ENCODE assay signal across 16 mouse cellular contexts in genomic region chr13:76305655-76306365, GRCm38 (mm10). TPM values are rescaled to one million over a fixed set of nuclear protein-coding genes. Genes with fewer than 3 reads are reported as not detected.
DNase-seq lines count a peak whose midpoint lies in the region; ATAC-seq and TF ChIP-seq lines count a peak whose summit lies in the region.
"Had no signal": no experiment of that assay in that cellular context is flagged by ENCODE, and none has a peak within 500 bp of the region (broad histone marks: within the 10 kb centered on the region; RNA-seq: fewer than 3 reads in every experiment).

No protein-coding gene starts in this region.

- H3K4me3 ChIP-seq in hindbrain, postnatal 0 days (ENCODE audit: low read length) = no peak overlapping the region
- no peak overlapping the region for H3K4me3 ChIP-seq in hindbrain, embryonic 11.5 days (ENCODE audit: low read depth, low read length)
- H3K4me3 ChIP-seq in midbrain, embryonic 15.5 days = no peak overlapping the region
- H3K4me3 ChIP-seq: embryonic facial prominence, embryonic 10.5 days had no signal

- no peaks in the 10 kb centered on the region for H3K36me3 ChIP-seq in hindbrain, postnatal 0 days (ENCODE audit: insufficient read depth, low read length)
- H3K36me3 ChIP-seq in hindbrain, embryonic 11.5 days (ENCODE audit: control insufficient read depth, insufficient read depth, low read length) = no peaks in the 10 kb centered on the region
- no peaks in the 10 kb centered on the region for H3K36me3 ChIP-seq in midbrain, embryonic 15.5 days (replicated peaks)
- H3K36me3 ChIP-seq: embryonic facial prominence, embryonic 10.5 days had no signal

- no peak; the same call in 1 of the 2 replicates for TF ChIP-seq CTCF in hindbrain, postnatal 0 days (IDR thresholded peaks at IDR 0.05; ENCODE audit: low read depth)

- H3K9ac ChIP-seq in hindbrain, postnatal 0 days (replicated peaks; ENCODE audit: low read length) = no peak overlapping the region
- H3K9ac ChIP-seq in hindbrain, embryonic 11.5 days (ENCODE audit: low read depth, low read length) = no peak overlapping the region
- H3K9ac ChIP-seq in midbrain, embryonic 15.5 days = no peak overlapping the region

- peak; percentile 87 for ATAC-seq in hindbrain, postnatal 0 days
- no peak for ATAC-seq in hindbrain, embryonic 11.5 days (ENCODE audit: low FRiP score)
- no peak for ATAC-seq in midbrain, embryonic 15.5 days (replicated peaks)

- no peaks in the 10 kb centered on the region for H3K27me3 ChIP-seq in hindbrain, postnatal 0 days (ENCODE audit: insufficient read depth, low read length)
- no peaks in the 10 kb centered on the region for H3K27me3 ChIP-seq in hindbrain, embryonic 11.5 days (ENCODE audit: control insufficient read depth, insufficient read depth, low read length)
- H3K27me3 ChIP-seq in midbrain, embryonic 15.5 days (replicated peaks) = no peaks in the 10 kb centered on the region

- H3K9me3 ChIP-seq in hindbrain, postnatal 0 days (ENCODE audit: low read length) = no peaks in the 10 kb centered on the region
- no peaks in the 10 kb centered on the region for H3K9me3 ChIP-seq in hindbrain, embryonic 11.5 days (ENCODE audit: control insufficient read depth, low read length)
- H3K9me3 ChIP-seq in midbrain, embryonic 15.5 days = no peaks in the 10 kb centered on the region
- H3K9me3 ChIP-seq: embryonic facial prominence, embryonic 10.5 days had no signal

- no peak overlapping the region for H3K27ac ChIP-seq in hindbrain, postnatal 0 days
- H3K27ac ChIP-seq in hindbrain, embryonic 11.5 days (ENCODE audit: low read depth, low read length) = no peak overlapping the region
- H3K27ac ChIP-seq in midbrain, embryonic 15.5 days = no peak overlapping the region
- H3K27ac ChIP-seq: embryonic facial prominence, embryonic 10.5 days; macrophage had no signal

- no peaks in the 10 kb centered on the region for H3K4me1 ChIP-seq in hindbrain, postnatal 0 days (ENCODE audit: insufficient read depth, low read length)
- H3K4me1 ChIP-seq in hindbrain, embryonic 11.5 days (replicated peaks; ENCODE audit: control insufficient read depth, insufficient read depth, low read length) = no peaks in the 10 kb centered on the region
- no peaks in the 10 kb centered on the region for H3K4me1 ChIP-seq in midbrain, embryonic 15.5 days
- H3K4me1 ChIP-seq: embryonic facial prominence, embryonic 10.5 days had no signal

- WGBS in hindbrain, postnatal 0 days = 49% methylated on average over 2 of the region's 2 CpGs
- 69% methylated on average over 2 of the region's 2 CpGs for WGBS in hindbrain, embryonic 11.5 days
- 68% methylated on average over 2 of the region's 2 CpGs for WGBS in midbrain, embryonic 15.5 days

- H3K4me2 ChIP-seq in hindbrain, postnatal 0 days (ENCODE audit: low read depth, low read length) = no peak overlapping the region
- no peak overlapping the region for H3K4me2 ChIP-seq in hindbrain, embryonic 11.5 days (replicated peaks; ENCODE audit: low read depth, low read length)
- no peak overlapping the region for H3K4me2 ChIP-seq in midbrain, embryonic 15.5 days

- peak; percentile 73 for DNase-seq in hindbrain, postnatal 0 days (ENCODE audit: low spot score)
- DNase-seq in hindbrain, embryonic 11.5 days (ENCODE audit: low spot score) = no peak
- DNase-seq in right cerebral cortex, postnatal 10 days (ENCODE audit: low spot score in 2 of 2) = peak; percentile 30 to 31
- no peak for DNase-seq in right cerebral cortex, adult 18-20 months
- DNase-seq in cerebellum, adult 9-11 months = peak; percentile 94
- no peak for DNase-seq in testis, postnatal 10 days (ENCODE audit: low spot score)
- DNase-seq in kidney, postnatal 36 days = no peak
- DNase-seq: gastrocnemius, postnatal 36 days; liver; right cerebral cortex, postnatal 14 days had no signal

RNA-seq across cellular contexts. Expression of gene Fam81b, which starts 0.9 kb away (rescaled TPM):
- total RNA-seq in hindbrain, postnatal 0 days (2014; rRNA removed) = not detected in 2 replicates
- 1.2 and 1.3 TPM in 2 replicates for polyA plus RNA-seq in hindbrain, postnatal 0 days (2015; fragmentation: Nextera tagmentation; extraction: Ambion mirVana)
- 2.1 and 2.3 TPM in 2 replicates for polyA plus RNA-seq in hindbrain, embryonic 11.5 days (2014; fragmentation: Nextera tagmentation; extraction: Ambion mirVana)
- 0.25 and 1.00 TPM in 2 replicates for polyA plus RNA-seq in midbrain, embryonic 15.5 days (2015; fragmentation: Nextera tagmentation; extraction: Ambion mirVana)
- total RNA-seq: gastrocnemius, postnatal 36 days; left cerebral cortex, adult 8-10 months had no signal
- polyA plus RNA-seq: embryonic facial prominence, embryonic 10.5 days; heart, embryonic 14.5 days; intestine, embryonic 14.5 days; macrophage had no signal

Comparison
In these comparisons a context has a peak if more than half of its experiments do, and no peak if none do; other contexts are left out.
1. DNase-seq: peak in hindbrain, postnatal 0 days (single experiment), right cerebral cortex, postnatal 10 days (2 of 2) and cerebellum, adult 9-11 months (single experiment); none in hindbrain, embryonic 11.5 days (single experiment), right cerebral cortex, adult 18-20 months (single experiment), testis, postnatal 10 days (single experiment) and kidney, postnatal 36 days (0 of 2).